Mouse (Mus musculus) brain, adult 10 weeks (tissue): ENCODE measurements around the gene Gtpbp6. TPM values are rescaled to one million over a fixed set of nuclear protein-coding genes. Genes with fewer than 3 reads are reported as not detected.

Experiments used
- polyA plus RNA-seq: library from polyadenylated mRNA; stranded (reverse); fragments of 350-450 nt; fragmentation: Illumina TruSeq; extraction: RNeasy Lipid Tissue Mini Kit (QIAGEN cat#74804); gene quantifications from one replicate; pipeline ENCODE4 v1.2.3, GENCODE M21; 2015; ENCODE audit warnings: low read depth, low replicate concordance

The Gtpbp6 gene
- polyA plus RNA-seq = 54.8 TPM

DNA sequence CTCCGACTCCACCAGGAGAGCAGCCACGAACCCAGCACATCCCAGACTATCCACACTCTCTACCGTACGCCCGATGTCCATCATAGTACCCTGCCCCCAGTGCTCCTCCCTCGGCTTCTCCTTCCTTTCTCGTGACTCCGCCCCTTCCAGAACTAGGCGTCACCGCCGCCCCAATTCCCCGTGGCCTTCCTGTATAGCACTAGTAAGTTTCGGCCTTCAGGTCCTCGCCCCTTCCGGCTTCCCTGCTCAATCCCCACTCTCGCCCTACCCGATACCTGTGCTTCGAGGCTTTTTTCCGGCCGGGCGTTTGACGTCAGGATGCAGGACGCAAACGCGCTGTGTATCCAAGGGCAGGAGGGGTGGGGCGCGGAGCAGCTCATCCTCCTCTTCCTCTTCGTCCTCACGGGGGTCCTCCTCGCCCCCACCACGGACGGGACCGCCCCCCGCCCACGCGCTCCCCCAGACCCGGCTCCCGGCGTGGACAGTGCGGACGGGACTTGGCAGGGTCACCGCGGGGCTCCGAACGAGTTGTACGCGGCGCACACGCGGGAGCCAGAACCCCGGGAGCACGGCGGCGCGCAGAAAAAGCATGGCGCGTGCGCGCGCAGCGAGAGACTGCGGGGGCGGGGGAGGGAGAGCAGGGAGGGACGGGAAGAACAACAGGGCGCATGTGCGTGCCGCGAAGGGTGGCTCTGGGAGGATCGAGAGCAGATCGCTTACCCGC, at the start of gene Gtpbp6:
Gene Gtpbp6, minus strand, starts transcription at position 617 of the 724 bp plus-strand sequence.

DNA sequence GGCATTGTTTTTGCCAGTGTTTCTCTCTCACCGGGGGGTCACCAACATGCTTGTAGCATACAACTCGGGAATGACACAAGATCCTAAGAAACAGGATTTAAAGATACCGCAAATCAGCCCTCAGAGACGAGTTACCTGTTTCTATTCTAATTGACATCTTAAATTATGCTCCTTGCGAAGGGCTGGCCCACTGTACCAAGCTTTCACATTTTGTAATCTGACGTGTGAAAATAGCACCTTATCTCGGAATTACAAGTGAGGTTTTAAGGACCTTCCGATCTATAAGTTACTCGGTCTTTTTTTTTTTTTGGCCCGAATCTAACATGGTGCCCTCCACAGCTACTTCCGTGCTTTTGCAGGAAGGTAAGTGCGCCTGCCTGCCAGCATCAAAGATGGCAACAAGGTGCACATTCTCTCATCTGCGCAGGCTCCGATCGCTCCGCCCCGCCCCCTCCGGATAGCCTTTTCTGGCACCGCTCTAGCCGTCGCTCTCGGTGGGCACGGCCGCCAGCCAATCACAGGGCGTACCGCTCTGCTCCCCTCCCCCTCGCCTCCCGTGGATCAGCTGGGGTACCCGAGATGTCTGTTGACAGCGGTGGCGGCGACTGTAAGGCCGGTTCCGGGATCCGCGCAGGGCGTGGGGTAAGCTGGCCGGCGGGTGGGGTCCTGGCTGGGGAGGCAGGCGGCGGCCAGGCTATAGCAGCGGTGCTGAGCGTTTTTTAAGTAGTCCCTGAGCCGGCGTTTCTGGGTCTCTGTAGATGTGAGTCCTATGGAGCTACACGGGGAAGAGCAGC, 27.5 kb upstream of the Gtpbp6 start, which contains the start of gene Chfr:
Gene Chfr, plus strand, starts transcription at position 550 of the 794 bp plus-strand sequence.

DNA sequence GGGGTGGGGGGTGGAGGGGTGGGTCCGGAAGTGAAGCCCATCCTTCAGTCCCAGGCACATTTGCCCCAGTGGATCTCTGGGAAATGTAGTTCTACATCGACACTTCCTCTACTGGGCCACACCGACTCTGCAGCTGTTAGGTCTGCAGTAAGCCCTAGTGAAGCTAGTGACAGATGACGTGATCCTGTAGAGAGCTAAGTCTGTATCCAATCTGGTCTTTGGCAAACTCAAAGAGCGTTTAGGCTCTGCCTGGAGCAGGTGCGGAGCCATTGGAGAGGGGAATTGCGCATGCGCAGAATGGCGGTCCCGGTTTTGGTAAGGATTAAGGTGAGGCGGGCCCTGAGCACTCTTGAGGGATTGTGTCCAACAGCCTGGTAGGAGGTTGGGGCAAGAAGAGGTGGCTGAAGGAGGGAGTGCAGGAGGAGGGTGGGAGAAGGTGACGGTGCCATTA, 2.0 kb upstream of the Gtpbp6 start, which contains the start of gene Zfp605:
Gene Zfp605, plus strand, starts transcription at position 102 of the 451 bp plus-strand sequence.

DNA sequence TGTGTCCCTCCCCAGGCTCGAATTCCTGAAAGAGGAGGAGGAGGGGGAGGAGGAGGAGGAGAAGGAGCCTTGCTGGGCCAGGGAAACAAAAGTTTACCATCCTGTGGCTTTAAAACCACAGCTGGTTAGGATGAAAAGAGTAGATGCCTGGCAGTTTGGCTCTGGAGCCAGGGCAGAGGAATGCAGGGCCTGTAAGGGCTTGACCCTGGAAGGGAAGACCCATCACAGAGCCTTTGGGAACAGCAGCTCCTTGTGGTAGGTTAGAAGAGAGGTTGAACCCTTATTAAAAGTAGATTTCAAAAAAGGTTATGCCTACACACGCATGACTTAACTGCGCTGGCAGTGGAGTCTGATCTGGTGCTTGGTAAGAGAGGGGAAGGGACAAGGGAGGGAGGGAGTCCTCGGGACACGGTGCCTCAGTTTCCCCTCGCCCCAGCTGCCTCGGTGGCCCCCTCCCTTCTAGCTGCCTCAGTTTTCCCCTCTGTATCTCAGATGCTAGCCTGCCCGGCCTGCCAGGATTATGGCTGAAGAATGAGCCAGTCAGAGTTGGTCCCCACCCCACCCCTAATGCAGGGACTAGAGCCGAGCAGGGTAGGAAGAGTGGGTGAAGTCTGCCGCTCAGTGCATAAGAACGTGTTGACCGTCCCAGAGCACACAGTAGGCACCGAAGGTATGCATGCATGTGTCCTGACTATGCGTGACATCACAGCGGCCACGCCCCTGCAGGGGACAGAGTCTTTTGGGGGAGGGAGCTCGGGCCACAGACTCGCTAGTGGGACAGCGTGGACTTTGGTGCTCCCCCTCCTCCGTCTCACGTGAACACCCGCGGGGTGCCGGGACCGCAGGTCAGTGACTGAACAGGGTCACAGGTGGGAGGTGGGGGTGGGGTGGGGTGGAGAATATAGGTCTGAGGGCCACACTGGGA, 8.1 kb downstream of the Gtpbp6 start, which contains the start of gene Plcxd1:
Gene Plcxd1, plus strand, starts transcription at position 314 of the 925 bp plus-strand sequence.

GRCm38 (mm10) chr5:110094030-110094846, 13.8 kb downstream of the Gtpbp6 start, which contains the start of gene Gm35315:
Gm35315 (minus strand) TSS chr5:110094420.

DNA sequence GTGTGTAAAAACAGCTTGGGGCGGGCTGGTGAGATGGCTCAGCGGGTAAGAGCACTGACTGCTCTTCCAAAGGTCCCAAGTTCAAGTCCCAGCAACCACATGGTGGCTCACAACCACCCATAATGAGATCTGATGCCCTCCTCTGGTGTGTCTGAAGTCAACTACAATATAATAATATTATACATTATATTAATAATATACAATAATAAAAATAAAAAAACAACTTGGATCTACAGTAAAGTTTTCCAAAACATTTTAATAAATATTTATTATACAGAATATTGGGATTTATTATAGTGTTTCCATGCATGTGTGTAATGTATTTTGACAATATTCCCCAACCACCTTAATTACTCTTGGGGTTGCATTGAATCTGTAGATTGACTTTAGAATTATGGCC, 35.6 kb downstream of the Gtpbp6 start, which contains the start of gene Gm17655:
Gene Gm17655, minus strand, starts transcription at position 101 of the 400 bp plus-strand sequence.

Other genes with a start within 250 kb of the Gtpbp6 start
- gene Gm15446, start 184.8 kb downstream of the Gtpbp6 start, polyA plus RNA-seq = 47.5 TPM
- gene Zfp932, start 111.7 kb downstream of the Gtpbp6 start, polyA plus RNA-seq = 66.6 TPM
- gene Gm17655, start 35.7 kb downstream of the Gtpbp6 start, polyA plus RNA-seq = 6.9 TPM
- gene Gm35315, start 13.8 kb downstream of the Gtpbp6 start, polyA plus RNA-seq = 0.45 TPM
- gene Plcxd1, start 8.2 kb downstream of the Gtpbp6 start, polyA plus RNA-seq = 15.2 TPM
- gene Zfp605, start 1.9 kb upstream of the Gtpbp6 start, polyA plus RNA-seq = 12.0 TPM
- gene Chfr, start 27.6 kb upstream of the Gtpbp6 start, polyA plus RNA-seq = 38.1 TPM
- 21.9 TPM for gene Golga3, start 68.5 kb upstream of the Gtpbp6 start, polyA plus RNA-seq
- gene Ankle2, start 122.8 kb upstream of the Gtpbp6 start, polyA plus RNA-seq = 21.4 TPM
- 71.7 TPM for gene Pgam5, start 161.7 kb upstream of the Gtpbp6 start, polyA plus RNA-seq
- 11.1 TPM for gene Pxmp2, start 178.0 kb upstream of the Gtpbp6 start, polyA plus RNA-seq
- 0.88 TPM for gene Pole, start 178.1 kb upstream of the Gtpbp6 start, polyA plus RNA-seq
- 0.25 TPM for gene P2rx2, start 235.0 kb upstream of the Gtpbp6 start, polyA plus RNA-seq
- gene Lrcol1, start 236.5 kb upstream of the Gtpbp6 start, polyA plus RNA-seq = not detected